Mouse (Mus musculus) myocyte (in vitro differentiated cells): ENCODE data around the gene Pspn.

Experiments used
- E2F4 ChIP-seq: IDR thresholded peaks from one replicate; pipeline ENCODE4 v1.6.1; 2011; ENCODE audit warnings: mild to moderate bottlenecking, control low read depth, moderate library complexity; ENCODE audit not compliant: insufficient read depth
- MAX ChIP-seq: IDR thresholded peaks from one replicate; pipeline ENCODE4 v1.6.1; 2011; ENCODE audit warnings: low read depth, mild to moderate bottlenecking, control low read depth
- MYOD1 ChIP-seq, 3 experiments: IDR thresholded peaks; one replicate each; pipeline ENCODE4 v1.6.1; 2011; ENCODE audit warnings: control low read depth in 2 of 3, low read depth in 2 of 3, mild to moderate bottlenecking in 2 of 3, moderate library complexity in 1 of 3; ENCODE audit not compliant: insufficient read length in 2 of 3, control insufficient read depth in 1 of 3
- MYOG ChIP-seq, 3 experiments: IDR thresholded peaks; one replicate each; pipeline ENCODE4 v1.6.1; 2011; ENCODE audit warnings: control low read depth in 2 of 3, low read depth in 2 of 3, mild to moderate bottlenecking in 2 of 3; ENCODE audit not compliant: insufficient read length in 2 of 3, control insufficient read depth in 1 of 3, insufficient read depth in 1 of 3
- POLR2A ChIP-seq: IDR thresholded peaks from one replicate; pipeline ENCODE4 v1.6.1; 2011; ENCODE audit warnings: low read depth, mild to moderate bottlenecking, control low read depth, moderate library complexity; ENCODE audit not compliant: insufficient read length
- POLR2AphosphoS2 ChIP-seq: IDR thresholded peaks from one replicate; pipeline ENCODE4 v1.6.1; 2011; ENCODE audit warnings: low read depth, control low read depth; ENCODE audit not compliant: insufficient read length
- REST ChIP-seq: IDR thresholded peaks from one replicate; pipeline ENCODE4 v1.6.1; 2011; ENCODE audit warnings: mild to moderate bottlenecking, control low read depth, moderate library complexity; ENCODE audit not compliant: insufficient read depth, insufficient read length
- SRF ChIP-seq: IDR thresholded peaks from one replicate; pipeline ENCODE4 v1.6.1; 2011; ENCODE audit warnings: low read depth; ENCODE audit not compliant: control insufficient read depth, insufficient read length
- TCF12 ChIP-seq: IDR thresholded peaks from one replicate; pipeline ENCODE4 v1.6.1; 2011; ENCODE audit warnings: mild to moderate bottlenecking, control low read depth; ENCODE audit not compliant: poor library complexity, insufficient read depth, severe bottlenecking
- USF1 ChIP-seq: IDR thresholded peaks from one replicate; pipeline ENCODE4 v1.6.1; 2011; ENCODE audit warnings: low read depth, mild to moderate bottlenecking, control low read depth, moderate library complexity

GRCm38 (mm10) chr17:56990966-56991365 is 8.9 kb downstream of the Pspn start:
- TF ChIP-seq TCF12 (no peak), MYOD1 (IDR thresholded peaks at IDR 0.05; ENCODE audit: control insufficient read depth in 1 of 3, insufficient read length in 2 of 3, low read depth in 2 of 3) (no peak), POLR2A (no peak), MYOG (IDR thresholded peaks at IDR 0.05; ENCODE audit: control insufficient read depth in 1 of 3, insufficient read depth in 1 of 3, insufficient read length in 2 of 3, low read depth in 2 of 3) (no peak), E2F4 (no peak), MAX (no peak), POLR2AphosphoS2 (no peak), USF1 (no peak), REST (no peak), SRF (no peak)
